Mouse (Mus musculus): ENCODE measurements around the gene Rpl14.

Rpl14 gene

DNA sequence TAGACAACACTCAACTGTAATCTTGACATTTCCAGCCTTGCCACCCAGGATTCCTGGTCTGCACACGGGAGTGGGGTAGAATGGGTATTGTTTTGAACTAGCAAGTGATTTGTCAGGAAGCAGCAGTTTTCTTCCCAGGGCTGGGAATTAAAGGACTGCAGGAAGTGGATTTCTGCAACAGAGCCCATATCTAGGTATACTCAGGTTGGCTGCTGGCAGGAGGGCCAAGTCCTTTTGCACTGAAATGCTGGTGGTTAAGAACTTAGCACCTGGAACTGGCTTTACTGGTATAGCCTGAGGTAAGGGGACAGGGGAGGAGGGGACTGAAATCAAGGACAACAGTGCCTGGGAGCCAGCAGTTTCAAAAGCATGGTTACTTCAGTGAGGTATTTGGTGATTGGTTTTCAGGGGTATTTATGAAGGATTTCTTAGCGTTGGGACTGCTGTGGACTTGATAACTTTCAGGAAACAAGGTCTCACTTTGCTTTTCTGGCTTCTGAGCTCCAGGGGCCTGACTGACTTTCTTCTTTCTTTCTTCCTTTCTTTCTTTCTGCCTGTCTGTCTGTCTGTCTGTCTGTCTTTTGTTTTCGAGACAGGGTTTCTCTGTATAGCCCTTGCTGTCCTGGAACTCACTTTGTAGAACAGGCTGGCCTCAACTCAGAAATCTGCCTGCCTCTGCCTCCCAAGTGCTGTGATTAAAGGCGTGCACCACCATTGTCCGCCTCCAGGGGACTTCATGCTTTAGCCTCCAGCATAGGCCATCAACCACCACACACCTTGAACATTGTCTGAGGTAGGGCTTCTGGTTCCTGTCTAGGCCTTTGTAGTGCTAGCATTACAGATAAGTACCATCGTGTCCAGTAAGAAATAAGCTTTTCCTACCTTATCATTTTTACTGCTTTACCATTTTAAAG is 4.8 kb downstream of the Rpl14 start:
- DNase-seq = no peak

DNA sequence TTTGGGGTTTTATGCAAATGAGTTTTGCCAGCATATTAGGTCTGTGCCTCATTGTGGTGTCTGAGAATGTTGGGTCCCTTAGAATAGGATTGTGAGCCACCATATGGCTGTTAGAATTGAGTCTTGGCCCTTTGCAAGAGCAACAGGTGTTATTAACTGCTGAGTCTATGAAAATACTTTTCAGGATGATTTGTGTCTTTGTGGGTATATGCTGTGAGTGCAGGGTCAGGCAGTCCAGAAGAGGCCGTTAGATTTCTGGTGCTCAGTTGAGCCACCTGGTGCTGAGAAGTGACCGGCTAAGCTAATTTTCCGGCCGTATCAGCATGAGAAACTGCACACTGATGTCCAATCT is 5.4 kb downstream of the Rpl14 start:
- no peak for DNase-seq

DNA sequence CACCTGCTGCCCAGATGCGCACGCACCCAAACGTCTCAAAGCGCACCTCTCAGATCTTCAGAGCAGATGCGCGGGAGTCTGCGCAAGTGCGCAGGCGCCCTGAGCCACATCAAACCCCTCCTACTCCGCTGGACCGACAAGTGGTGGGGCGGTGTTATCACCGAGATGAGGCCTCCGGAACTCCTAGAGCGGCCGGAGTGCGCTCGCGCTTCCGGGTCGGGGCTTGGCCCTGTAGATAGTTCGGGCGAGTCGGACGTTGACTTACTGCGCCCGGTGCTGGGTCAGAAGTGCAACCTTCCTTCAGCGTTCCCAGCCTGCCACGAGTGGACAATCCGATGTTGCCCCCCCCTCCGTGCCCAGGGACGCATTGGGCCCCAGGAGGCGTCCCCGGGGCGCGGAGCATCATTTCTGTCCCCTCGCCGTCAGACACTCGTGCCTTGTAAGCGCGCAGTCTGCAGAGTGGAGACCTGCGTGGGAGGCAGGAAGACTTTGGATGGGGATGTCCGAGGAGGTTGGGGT is 5.9 kb downstream of the Rpl14 start:
- peak; percentile 99 for DNase-seq

DNA sequence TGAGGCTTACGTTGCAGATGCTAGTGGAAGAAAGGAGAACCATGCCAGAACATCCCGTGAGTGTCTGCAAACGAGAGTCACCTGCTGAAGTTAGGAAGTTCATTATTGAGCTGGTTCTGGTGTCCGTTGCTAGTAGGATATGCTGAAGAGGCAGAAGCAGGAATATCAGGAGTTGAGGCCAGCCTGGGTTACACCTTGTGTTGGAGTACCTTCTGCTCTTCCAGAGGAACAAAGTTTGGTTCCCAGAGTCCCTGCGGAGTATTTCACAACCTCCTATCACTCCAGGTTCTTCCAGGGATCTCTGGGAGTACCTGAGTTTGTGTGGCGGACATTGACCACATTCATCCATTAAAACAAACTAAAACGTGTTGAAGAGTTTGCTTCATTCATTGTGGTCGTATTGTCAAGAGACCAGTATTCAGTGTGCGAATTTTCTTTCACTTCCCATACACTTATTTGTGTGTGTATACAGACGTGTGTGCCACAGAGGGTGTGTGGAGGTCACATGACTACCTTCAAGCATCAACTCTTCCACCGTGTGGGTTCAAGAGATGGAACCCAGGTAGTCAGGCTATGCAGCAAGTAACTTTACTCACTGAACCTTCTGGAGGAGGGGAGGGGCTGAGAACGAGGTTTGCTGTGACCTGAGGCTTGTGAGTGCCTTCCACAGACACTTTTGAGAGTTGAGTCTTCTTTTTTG is 6.6 kb downstream of the Rpl14 start:
- no peak for DNase-seq

DNA sequence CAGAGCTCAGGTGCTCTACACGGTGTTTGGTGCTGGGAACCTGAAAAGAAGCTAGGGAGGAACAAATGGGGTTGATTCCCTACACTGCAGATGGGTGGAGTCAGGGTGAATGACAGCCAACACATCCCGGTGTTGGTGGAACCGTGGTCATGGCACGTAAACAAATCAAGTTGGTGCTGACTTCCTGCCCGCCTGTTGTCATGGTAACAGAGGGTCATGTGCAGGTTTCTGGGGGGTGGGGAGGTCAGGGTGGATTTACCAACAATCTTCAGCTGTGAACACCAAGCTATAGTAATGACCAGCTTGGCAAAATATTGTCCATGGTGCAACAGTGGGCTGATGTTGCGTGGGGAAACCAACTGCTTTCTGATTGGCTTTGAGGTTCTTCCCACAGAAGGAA is 7.5 kb downstream of the Rpl14 start:
- DNase-seq = no peak

DNA sequence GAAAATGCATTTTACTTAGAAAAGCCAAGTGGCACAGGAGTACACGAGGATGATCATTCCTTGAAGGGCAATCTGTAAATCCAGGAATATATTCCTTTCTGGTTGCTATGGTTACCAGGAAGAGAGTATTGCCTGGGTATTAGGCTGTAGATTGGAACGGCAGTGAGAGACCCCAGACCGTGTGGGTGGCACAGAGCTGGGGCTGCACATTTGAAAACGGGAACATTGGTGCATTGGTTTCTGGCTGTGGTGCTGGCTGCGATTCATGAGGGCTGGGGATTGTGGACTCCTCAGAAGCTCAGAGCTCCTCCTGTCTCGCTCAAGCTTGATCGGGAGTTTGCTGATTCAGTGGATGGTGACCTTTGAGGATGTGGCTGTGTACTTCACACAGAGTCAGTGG is 8.6 kb downstream of the Rpl14 start:
- no peak for DNase-seq

DNA sequence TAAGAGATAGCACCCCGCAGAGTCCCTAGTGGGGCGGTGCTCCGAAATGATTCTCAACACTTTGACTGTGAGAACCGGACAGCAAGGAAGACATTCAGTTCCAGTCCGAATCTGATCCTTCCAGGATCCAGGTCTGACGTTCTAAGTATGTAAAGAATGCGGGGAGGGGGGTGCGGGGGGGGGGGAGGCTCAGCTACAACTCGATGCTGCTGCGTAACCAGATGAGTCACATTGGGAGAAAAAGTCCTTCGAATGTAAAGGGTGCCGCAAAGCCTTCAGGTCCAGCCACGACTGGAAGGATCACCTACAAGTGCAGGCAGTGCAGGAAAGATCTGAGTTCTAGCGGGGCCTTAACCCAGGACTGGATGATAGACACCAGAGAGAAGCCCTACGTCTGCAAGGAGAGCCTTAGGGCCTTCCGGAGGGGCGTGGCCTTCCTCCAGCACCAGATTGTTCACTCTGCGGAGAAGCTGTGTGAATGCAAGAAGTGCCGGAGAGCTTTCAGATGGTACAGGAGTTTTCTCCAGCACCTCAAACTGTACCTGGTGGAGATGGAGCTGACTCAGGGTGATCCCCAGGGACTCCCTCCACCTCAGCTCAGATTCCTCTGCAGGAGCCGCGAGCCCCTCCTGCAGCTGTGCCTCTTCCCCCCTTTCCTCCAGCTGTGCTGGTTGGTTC is 10.8 kb downstream of the Rpl14 start:
- peak; percentile 96 for DNase-seq

DNA sequence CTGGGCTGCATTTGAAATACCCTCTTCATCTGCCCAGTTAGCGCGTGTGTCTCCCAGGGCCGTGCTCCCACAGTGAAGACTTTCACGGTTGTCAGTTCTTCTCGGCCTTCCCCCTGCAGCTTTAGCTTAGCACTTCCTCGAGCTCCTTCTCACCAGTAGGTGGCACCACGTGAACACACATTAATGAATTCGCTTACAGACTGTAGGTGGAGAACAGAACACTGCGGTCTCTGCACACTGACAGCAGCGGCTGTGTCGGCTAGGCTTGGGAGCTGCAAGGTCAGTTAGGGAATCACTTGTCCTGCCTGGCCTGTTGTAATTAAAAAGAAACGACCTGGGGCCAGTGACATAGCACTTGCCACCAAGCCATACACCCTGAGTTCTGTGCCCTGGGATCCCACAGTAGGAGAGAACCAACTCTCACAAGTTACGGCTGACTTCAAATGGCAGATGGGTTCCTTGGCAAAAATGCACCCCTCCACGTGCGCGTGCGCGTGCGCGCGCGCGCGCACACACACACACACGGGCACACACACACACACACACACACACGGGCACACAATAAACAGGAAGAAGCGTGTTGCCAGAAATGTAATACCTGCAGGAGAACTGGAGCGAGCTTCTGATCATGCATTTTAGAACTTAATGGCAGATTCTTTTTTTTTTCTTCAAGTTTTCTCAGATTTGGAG is 11.5 kb downstream of the Rpl14 start:
- peak; percentile 98 for DNase-seq

DNA sequence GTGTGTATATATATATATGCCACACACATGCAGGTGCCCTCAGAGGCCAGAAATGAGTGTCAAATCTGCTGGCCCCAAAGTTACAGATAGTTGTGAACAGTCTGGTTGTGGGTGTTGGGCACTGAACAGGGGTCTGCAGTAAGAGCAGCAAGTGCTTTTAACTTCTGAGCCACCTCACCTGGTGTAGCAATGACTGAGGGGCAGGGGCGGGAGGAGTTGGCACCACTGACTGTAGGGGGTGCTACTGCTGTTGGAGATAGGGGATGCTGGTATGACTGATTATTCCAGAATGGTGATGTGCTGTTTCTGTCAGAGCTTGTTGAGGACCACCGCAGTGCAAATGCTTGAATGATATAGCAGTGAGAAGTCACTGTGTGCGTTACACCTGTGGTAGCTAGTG is 12.1 kb downstream of the Rpl14 start:
- DNase-seq = no peak

DNA sequence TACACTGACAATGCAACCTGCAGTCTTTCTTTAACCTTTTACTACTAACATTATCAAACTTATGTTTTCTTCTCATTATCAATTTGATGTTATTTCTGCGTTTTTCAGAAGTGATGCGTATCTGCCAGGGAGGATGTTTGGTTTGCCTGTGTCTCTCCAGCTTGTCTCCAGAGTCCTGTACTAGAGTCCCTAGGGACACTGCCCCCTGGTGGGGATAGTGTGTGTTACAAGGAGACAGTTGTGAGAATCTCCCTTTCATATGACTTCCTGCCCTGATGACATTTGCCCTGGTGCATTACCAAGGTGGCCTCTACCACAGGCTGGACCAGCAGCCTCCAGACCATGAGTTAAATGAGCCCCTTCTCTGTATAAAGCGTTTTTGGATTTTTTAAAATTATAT is 15.3 kb downstream of the Rpl14 start:
- peak; percentile 93 for DNase-seq

DNA sequence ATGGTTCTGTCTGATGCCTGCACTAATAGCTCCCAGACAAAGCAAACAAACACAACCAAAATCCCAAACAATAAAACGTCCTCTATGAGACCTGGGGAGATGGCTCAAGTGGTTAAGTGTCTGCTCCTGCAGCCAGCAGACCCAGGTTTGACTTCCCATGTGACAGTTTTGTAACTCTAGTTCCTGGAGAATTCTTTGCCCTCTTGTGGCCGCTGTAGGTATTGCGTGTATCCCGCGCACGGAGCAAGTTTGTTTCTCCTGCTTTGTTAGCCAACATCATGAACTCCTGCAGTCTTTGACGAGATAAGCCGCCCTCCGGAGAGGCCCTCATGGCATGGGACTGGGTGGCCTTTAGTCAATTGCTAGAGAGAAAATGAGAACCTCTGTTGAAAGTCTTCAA is 20.2 kb downstream of the Rpl14 start:
- DNase-seq = peak; percentile 92

DNA sequence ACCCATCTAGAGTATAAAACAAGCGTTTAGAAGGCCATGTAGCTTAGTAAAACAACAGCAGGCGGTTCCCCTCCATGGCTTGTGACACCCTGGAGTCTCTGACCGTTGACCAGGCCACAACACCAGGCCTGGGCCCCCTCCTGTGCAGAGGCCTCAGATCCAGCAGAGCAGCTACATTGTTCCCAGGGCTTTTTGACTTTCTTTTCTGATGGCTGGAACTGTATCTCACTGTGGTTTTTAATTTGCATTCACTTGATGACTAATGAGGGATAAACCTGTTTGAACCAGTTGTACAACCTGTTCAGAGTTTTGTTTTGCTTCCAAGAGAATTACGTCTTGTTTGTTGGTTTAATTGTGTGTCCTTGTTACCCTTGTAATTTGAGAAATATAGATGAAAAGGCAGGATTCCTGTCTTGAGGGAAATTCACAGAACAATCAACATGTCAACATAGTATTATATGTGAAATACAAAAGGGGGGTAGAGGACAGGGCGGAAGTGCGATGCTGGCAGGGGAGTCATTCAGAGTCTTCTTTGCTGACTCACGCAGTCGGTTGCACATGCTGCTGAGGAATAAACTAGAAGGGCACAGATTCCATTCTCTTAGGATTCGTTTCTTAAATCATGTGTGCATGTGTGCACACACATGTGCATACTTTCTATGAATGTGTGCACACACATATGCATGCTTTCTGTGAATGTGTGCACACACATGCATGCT is 22.3 kb downstream of the Rpl14 start:
- no peak for DNase-seq

DNA sequence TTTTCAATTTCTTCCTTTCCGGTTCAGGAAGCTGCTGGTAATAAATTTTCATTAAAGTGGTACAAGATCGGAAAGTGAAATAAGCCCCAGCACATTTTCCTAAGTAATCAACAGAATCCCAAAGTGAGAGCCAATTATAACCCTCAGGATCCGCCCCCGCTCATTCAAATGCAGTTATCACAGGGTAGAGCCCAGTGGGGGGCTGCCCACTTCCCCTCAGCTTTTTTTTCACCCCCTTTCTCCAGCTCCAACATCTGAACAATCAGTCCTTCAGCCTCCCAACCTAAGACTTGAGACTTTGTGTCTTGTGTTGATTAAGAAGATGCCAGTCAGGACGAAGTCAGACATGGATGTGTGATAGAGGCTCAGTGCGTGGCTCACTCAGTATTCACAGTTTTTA is 23.6 kb downstream of the Rpl14 start:
- DNase-seq = no peak

DNA sequence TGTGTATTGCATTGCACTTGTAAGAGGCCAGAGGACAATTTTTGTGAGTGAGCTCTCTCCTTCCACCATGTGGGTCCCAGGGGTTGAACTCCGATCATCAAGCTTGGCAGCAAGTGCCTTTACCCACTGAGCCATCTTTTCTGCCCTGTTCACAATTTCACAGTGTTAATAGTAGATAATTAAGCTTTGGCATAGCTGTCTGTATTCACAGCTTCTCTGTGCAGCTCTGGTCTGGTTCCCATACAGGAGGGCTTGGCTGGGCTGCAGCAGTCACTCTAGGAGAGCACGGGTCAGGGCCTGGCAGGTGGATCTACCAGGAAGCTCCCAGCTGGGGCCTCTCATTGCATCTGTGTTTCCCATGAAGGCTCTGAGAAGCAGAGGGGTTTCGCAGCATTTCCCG is 24.1 kb downstream of the Rpl14 start:
- no peak for DNase-seq

DNA sequence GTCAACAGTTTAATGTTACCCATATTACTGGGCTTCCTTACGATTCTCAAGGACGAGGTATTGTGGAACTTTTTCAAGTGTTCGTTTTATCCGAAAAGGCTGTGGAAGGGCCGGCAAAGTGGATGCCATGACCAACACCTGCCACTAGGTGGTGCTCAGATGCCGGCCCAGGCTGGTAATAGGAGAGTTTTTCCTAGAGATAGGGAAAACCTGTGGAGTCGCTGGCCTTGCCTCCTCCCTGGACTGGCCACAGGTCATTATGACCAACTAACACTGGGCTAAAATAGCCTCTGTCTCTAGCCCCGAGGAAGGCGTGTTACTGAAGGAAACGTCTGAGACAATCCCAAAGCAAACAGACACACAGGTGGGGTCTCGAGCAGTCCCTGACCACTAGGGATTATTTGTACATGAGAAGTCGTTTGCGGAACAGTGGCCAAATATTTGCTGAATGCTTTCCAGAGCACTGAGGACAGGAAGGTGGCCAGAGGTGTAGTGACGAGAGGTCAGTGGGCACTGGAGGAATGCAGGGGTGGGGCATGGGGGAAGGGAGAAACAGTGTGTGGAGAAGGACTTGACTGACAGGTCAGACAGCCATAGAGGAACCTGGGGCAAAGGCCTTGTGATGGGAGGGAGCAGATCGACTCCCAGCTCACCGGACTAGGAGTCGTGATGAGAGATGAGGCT is 30.4 kb downstream of the Rpl14 start:
- peak; percentile 95 for DNase-seq

DNA sequence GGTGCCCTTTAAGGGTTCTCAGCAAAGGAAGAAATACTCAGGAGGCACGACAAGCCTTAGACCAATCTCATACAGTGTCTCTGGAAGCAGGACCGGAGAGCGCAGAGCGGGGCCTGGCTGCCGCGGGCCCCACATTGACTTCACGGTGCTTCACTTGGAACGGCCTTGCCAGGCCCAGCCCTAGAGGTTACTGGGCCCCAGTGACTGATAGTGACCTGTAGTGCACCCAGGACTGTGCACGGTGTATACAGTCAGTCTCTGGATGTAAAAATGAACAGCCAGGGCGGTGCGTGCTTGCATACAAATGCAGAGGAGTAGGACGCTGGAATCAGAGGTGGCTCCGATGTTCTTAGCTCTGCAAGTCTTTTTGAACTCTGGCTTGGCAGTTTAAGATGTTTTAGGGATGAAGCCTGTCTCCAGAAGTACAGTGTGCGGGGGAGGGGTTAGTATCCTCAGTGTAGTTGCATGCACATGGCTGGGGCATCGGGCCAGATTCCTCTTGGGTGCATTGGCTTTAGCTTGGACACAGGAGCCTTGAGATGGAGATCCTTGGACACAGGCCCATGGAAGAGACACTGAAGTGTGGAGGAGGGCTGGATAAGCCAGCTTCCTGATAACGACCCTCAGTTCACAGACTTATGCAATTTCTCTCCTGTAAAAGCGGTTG is 31.1 kb downstream of the Rpl14 start:
- peak; percentile 91 for DNase-seq

DNA sequence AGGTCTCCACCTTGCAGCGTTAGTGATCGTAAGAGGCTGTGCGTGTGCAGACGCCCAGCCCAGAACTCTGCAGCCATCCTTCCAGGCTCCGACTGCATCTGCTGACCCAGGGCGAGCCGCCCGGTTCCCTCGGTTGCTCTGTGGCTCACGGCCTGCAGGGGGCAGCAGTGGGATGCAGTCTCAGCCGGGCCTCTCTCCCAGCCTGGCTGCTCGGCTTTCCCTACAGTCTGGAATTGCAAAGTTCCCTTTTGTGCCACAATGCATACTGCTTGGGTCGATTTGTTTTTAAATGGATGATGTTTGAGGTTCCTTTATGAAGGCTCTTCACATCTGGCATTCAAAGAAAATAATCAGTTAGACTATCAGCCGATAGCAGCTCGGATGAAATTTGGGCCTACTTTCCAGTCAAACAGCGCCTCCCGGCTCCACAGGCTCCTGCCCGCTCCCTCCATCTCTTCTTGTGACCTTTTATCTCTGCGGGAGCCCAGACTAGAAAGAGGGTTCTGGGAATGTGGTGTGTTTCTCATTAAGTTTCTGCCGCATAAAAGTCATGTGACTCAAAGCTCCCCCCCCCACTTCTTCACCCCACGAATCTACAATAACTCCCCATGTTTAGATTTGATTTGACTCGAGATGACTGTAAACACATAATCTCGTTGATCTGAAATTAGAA is 31.7 kb downstream of the Rpl14 start:
- DNase-seq = peak; percentile 98

DNA sequence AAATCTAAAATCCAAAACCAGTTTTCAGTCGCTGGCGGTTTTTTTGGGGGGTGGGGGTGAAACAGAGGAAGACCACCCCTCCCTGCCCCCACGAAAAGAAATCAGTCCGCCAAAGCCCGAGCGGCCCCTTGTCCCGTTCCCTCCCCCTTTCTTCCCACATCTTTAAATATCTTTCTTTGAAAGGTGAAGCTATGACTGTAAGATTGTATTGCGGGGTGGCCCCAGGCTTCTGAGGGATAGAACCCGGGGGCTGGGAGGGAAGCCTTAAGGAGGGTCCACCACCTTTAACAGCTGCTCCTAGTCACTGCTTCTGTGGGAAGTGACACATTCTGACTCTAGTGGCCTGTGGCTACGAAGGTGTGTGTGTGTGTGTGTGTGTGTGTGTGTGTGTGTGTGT is 32.3 kb downstream of the Rpl14 start:
- no peak for DNase-seq

DNA sequence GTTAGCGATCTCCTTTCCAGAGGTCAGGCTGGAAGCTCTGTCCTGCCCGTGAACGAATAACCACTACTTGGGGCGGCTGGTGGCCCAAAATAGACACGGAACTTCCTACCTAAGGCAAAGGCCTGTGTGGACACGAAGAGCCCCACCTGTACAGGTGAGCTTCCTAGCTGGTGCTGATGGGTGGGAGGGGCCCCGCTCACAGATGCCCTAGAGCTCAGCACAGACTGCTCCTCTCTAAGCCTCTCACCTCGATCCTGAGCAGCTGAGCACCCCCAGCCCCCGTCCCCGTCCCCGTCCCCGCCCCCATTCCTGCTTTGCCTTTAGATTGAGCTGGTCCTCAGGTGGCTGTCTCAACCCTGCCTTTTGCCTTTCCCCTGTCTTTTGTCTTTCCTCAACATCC is 32.7 kb downstream of the Rpl14 start:
- DNase-seq = no peak

DNA sequence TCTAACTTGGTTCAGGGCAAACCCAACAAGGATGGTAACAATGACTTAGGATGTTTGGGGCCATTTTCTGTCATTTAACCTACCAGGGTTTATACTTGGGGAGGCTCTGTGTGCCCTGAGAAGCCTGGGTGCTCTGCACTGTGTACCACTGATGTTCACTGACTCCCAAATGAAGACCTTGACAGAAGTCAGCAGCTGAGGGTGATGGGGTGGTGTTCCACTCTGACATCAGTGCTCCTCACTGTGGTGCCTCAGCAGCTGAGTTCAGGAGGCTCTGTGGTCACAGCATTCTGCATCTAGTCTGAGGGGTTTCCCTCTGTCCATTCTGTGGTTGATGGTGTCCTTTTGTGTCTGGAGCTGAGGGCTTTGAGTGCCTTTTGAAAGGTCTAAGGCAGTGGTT is 39.8 kb downstream of the Rpl14 start:
- DNase-seq = no peak

DNA sequence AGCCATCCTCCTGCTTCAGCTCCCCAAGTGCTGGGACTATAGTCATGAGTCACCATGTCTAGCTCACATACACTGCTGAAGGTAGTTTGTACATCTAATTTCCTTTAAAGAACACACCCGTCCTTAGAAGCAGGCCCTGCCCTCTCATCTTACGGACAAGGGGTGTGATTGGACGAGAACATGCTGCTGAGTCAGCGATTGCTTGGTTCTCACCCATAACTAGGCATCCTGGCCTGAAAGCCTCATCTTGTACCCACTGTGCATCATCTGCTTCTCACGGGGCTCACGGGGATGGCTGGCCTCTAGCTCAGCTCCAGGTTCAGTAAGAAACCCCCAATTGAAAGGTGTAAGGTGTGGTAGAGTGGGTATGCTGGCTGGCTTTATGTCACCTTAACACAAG is 42.8 kb downstream of the Rpl14 start:
- DNase-seq = peak; percentile 17

Data from heart, adult 11 months (tissue).